Mouse (Mus musculus): Measurements from ENCODE around the gene Gm13090. TPM values are rescaled to one million over a fixed set of nuclear protein-coding genes. Genes with fewer than 3 reads are reported as not detected.

The Gm13090 gene
- polyA plus RNA-seq, 1 experiment from 2014 or later = 0.54 TPM

DNA sequence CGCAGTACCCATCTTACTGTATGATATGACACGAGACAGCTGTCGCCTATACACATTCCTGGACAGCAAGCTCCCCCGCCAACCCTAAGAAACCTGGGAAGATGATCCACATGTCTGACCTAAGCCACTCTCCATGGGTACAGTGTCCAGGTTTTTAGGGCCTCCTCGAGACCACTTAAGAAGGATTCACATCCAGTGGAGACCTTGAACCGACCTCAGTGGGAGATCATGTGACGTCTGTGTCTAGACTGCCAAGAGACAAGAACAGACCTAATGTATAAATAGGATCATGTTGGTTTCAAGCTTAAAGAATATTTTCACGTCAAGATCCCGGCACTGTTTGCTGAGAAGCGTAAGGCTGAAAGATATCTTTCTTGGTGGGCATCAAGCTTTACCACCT, 14.8 kb downstream of the Gm13090 start:
- no peak for ATAC-seq (ENCODE audit: low FRiP score)
- no peak overlapping the region for H3K4me2 ChIP-seq

DNA sequence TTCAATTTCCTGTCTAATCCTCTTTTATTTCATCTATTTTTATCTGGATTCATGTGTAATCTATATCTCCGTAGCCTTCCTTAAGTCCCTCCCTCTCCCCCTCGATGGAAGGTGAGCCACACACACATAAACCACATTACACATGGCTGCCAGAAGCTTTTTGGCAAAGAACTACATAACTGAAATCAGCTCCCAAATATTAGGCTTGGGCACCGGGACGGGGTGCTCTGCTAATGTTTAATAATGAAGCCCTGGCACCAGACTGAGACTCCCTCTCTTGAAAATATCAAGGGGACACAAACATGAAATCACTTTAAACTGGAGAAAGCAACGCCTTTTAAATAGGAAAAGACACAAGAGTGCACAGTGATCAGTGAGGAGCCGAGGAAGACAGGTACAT, 16.5 kb downstream of the Gm13090 start:
- Histone ChIP-seq H3K27me3 (no peaks in the 10 kb centered on the region), H3K9ac (no peak overlapping the region), H3K9me3 (no peaks in the 10 kb centered on the region), H3K27ac (no peak overlapping the region; the same call in 1 of the 2 replicates), H3K4me1 (peaks cover 56% of the 10 kb centered on the region), H3K4me2 (peak overlapping the region; percentile 82), H3K36me3 (replicated peaks) (peaks cover 9% of the 10 kb centered on the region; the same call in 1 of the 2 replicates), H3K4me3 (replicated peaks) (peak overlapping the region; percentile 92)
- no peak for ATAC-seq (ENCODE audit: low FRiP score)
- 84% methylated on average over 6 of the region's 6 CpGs for WGBS

More for the DNA sequence above, 14.8 kb downstream of the Gm13090 start:
- Histone ChIP-seq H3K27ac (0 out of 2 replicates have a peak overlapping the region, but pooled peaks have one; percentile 42), H3K36me3 (replicated peaks) (peaks cover 9% of the 10 kb centered on the region; the same call in 1 of the 2 replicates), H3K9me3 (no peaks in the 10 kb centered on the region), H3K4me1 (peaks cover 55% of the 10 kb centered on the region), H3K9ac (no peak overlapping the region), H3K4me3 (replicated peaks) (no peak overlapping the region), H3K27me3 (no peaks in the 10 kb centered on the region)
- 91% methylated on average over 10 of the region's 10 CpGs for WGBS

DNA sequence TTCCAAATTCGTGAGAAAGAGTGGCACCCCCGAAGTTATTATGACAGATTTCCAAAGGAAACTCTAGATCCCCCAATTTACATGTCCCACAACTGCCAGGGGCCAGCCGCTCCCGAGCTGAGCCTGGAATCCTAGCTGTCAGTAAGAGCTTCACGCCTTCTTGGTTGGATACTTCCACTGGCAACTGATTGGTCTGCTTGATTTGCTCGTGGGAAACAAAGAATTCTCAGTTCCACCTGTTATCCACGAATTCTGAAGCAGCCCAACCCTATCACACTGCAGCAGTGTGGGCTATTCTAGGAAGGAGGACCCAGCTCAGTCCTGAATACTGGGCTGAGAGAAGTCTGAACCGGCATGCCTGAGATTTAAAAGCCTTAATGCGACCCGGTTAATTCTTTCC, 17.1 kb downstream of the Gm13090 start:
- Histone ChIP-seq H3K27me3 (no peaks in the 10 kb centered on the region), H3K4me1 (peaks cover 55% of the 10 kb centered on the region)
- WGBS = 29% methylated on average over 10 of the region's 10 CpGs

DNA sequence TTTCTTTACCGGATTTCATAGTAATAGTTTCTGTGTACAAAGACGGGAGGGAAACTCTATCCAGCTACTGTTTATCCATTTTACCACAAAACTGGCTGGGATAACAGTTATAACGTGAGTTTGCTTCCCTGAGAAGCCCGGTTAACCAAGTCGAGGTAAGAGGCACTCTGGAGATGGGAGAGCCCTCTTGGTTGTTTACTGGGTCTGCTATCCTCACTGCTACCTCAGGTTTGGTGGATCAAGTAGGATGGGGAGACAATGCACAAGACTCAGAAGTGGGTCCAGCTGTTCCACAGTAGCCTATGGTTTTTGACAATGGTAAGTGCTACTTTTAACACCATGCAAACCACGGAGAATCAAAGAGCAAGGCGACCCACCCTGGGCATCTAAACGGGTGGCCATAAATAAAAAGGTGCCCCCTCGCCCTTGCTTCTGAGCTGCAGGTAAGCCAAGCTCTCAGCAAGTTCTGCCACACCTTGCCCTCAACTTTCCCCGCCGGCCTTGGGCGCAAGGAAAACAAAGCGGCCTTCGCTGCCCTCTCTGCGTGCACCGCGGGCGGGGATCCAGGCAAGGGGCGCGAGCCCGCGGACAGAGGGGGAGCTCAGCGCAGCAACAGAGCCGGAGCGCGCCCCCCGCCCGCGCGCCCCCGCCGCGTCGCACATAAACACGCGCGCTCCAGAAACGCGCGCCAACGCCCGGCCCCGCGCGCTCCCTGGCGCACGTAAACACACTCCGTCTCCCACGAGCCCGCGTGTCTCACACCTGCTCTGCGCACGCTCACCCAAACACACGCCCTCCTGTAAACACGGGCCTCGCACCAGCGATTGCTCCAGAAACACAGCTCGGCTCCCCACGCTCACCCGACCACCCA, 18.0 kb downstream of the Gm13090 start:
- H3K9me3 ChIP-seq = no peaks in the 10 kb centered on the region
- peaks cover 54% of the 10 kb centered on the region for H3K4me1 ChIP-seq
- peak overlapping the region; percentile 92 for H3K4me3 ChIP-seq (replicated peaks)
- 4% methylated on average over 47 of the region's 60 CpGs for WGBS
- H3K4me2 ChIP-seq = peak overlapping the region; percentile 82
- ATAC-seq (ENCODE audit: low FRiP score) = peak; percentile 48
- no peaks in the 10 kb centered on the region for H3K27me3 ChIP-seq
- H3K36me3 ChIP-seq (replicated peaks) = peaks cover 1% of the 10 kb centered on the region; the same call in 1 of the 2 replicates
- peak overlapping the region; percentile 96 for H3K27ac ChIP-seq
- peak overlapping the region; percentile 89 for H3K9ac ChIP-seq

More for the DNA sequence above, 17.1 kb downstream of the Gm13090 start:
- Histone ChIP-seq H3K36me3 (replicated peaks) (peaks cover 6% of the 10 kb centered on the region; the same call in 1 of the 2 replicates), H3K4me3 (replicated peaks) (peak overlapping the region; percentile 92), H3K9me3 (no peaks in the 10 kb centered on the region), H3K4me2 (peak overlapping the region; percentile 82), H3K9ac (peak overlapping the region; percentile 89), H3K27ac (peak overlapping the region; percentile 96; the same call in 1 of the 2 replicates)
- ATAC-seq (ENCODE audit: low FRiP score) = no peak

DNA sequence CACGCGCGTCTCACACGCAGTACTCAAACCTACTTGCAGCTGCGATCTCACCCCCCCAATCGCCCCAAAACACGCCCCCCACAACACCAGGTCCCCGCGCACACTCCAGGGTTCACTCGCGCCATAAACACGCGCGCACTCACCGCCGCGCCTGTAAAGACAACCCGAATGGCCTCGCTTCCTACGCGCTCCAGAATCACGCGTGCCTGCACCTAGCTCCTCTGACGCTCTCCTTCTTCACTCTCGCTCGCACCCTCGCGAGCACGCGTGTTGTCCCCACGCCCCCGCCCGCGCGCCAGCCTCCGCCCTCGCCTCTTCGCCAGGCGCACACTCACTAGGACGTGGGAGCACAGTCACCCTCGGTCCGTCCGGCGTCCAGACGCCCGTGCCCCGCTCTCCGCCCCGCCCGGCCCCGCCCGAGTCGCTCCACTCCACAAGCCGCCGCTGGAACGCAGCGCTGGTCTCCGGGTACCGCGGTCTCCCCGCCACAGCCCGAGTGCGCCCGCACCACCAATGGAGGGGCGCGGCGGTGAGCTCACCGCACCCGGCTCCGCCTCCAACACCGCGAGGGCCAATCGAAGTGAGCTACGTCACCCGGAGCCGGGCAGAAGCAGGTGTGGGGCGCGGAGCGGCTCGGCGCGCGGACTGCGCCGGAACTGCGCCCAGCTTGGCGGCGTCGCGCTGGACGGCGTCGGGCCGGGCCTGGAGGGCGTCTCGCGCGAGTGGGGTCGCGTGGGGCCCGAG, 18.8 kb downstream of the Gm13090 start:
- peak; percentile 99 for ATAC-seq (ENCODE audit: low FRiP score)
- WGBS = under 1% methylated on average over 96 of the region's 101 CpGs
- Histone ChIP-seq H3K27ac (peak overlapping the region; percentile 96), H3K9ac (peak overlapping the region; percentile 89), H3K36me3 (replicated peaks) (no peaks in the 10 kb centered on the region), H3K27me3 (no peaks in the 10 kb centered on the region), H3K4me2 (peak overlapping the region; percentile 82), H3K4me3 (replicated peaks) (peak overlapping the region; percentile 92), H3K9me3 (no peaks in the 10 kb centered on the region), H3K4me1 (peaks cover 46% of the 10 kb centered on the region)

DNA sequence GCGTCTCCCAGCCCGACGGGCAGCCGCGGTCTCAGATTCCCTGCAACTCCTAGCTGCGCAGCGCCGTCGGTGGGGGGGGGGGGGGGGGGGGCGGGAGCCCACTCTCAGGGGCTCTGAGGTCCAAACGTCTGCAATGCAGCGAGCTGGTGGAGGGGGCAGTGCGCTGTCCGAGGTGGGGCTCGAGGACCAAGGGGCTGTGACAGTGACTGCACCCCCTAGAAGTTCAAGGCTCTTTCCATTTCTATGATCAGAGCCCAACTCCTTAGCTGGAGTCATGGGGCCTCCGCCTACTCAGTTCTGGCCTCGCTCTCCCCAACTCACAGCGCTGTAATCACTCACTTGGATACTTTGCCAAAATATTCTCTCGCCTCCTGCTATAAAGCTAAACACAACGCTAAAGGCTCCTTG, 19.5 kb downstream of the Gm13090 start:
- H3K9ac ChIP-seq = peak overlapping the region; percentile 89
- no peaks in the 10 kb centered on the region for H3K36me3 ChIP-seq (replicated peaks)
- H3K4me1 ChIP-seq = peaks cover 43% of the 10 kb centered on the region
- peak overlapping the region; percentile 92 for H3K4me3 ChIP-seq (replicated peaks)
- WGBS = 4% methylated on average over 10 of the region's 20 CpGs
- ATAC-seq (ENCODE audit: low FRiP score) = no peak
- H3K4me2 ChIP-seq = peak overlapping the region; percentile 82
- peak overlapping the region; percentile 96 for H3K27ac ChIP-seq
- H3K27me3 ChIP-seq = no peaks in the 10 kb centered on the region
- H3K9me3 ChIP-seq = no peaks in the 10 kb centered on the region

GRCm38 (mm10) chr4:151111226-151111625, 21.9 kb downstream of the Gm13090 start:
- WGBS = 65% methylated on average over 8 of the region's 8 CpGs
- Histone ChIP-seq H3K9me3 (no peaks in the 10 kb centered on the region), H3K4me3 (replicated peaks) (no peak overlapping the region), H3K4me1 (peaks cover 24% of the 10 kb centered on the region), H3K36me3 (replicated peaks) (no peaks in the 10 kb centered on the region; the same call in 1 of the 2 replicates), H3K27ac (no peak overlapping the region), H3K27me3 (no peaks in the 10 kb centered on the region), H3K9ac (no peak overlapping the region), H3K4me2 (no peak overlapping the region)
- ATAC-seq (ENCODE audit: low FRiP score) = no peak

- Histone ChIP-seq H3K9me3 (no peaks in the 10 kb centered on the region), H3K36me3 (replicated peaks) (no peaks in the 10 kb centered on the region; the same call in none of the 2 replicates), H3K27ac (no peak overlapping the region), H3K4me1 (0 out of 2 replicates have a peak, but pooled peaks cover 1% of the 10 kb centered on the region), H3K4me3 (replicated peaks) (no peak overlapping the region), H3K4me2 (no peak overlapping the region), H3K9ac (no peak overlapping the region), H3K27me3 (no peaks in the 10 kb centered on the region)
- WGBS = 92% methylated on average over 7 of the region's 7 CpGs
- ATAC-seq (ENCODE audit: low FRiP score) = no peak
Measured at GRCm38 (mm10) chr4:151114574-151114973, 25.2 kb downstream of the Gm13090 start.

GRCm38 (mm10) chr4:151118883-151119282, 29.5 kb downstream of the Gm13090 start:
- no peak overlapping the region for H3K4me3 ChIP-seq (replicated peaks)
- 92% methylated on average over 3 of the region's 3 CpGs for WGBS
- H3K27ac ChIP-seq = no peak overlapping the region
- H3K9ac ChIP-seq = no peak overlapping the region
- H3K4me1 ChIP-seq = no peaks in the 10 kb centered on the region
- H3K36me3 ChIP-seq (replicated peaks) = peaks cover 37% of the 10 kb centered on the region
- no peaks in the 10 kb centered on the region for H3K27me3 ChIP-seq
- ATAC-seq (ENCODE audit: low FRiP score) = no peak
- H3K4me2 ChIP-seq = no peak overlapping the region
- H3K9me3 ChIP-seq = no peaks in the 10 kb centered on the region

- Histone ChIP-seq H3K27me3 (no peaks in the 10 kb centered on the region; the same call in 1 of the 2 replicates), H3K4me2 (peak overlapping the region; percentile 70), H3K9me3 (no peaks in the 10 kb centered on the region), H3K4me1 (peaks cover 62% of the 10 kb centered on the region), H3K27ac (peak overlapping the region; percentile 100), H3K4me3 (replicated peaks) (peak overlapping the region; percentile 60), H3K36me3 (replicated peaks) (peaks cover 24% of the 10 kb centered on the region), H3K9ac (peak overlapping the region; percentile 94)
- peak; percentile 52 for ATAC-seq (ENCODE audit: low FRiP score)
- WGBS = 10% methylated on average over 9 of the region's 10 CpGs
Measured at GRCm38 (mm10) chr4:151127636-151128548, 38.5 kb downstream of the Gm13090 start.
